Mouse (Mus musculus) midbrain, postnatal 0 days (tissue): ENCODE results near the gene Trp73. TPM values are rescaled to one million over a fixed set of nuclear protein-coding genes. Genes with fewer than 3 reads are reported as not detected.

Experiments
- ATAC-seq: fragments of 200-750 bp; cut with Nextera tagmentation; 2 replicates; pipeline ENCODE4 v1.8.0; 2017; ENCODE audit warnings: moderate number of reproducible peaks, mild to moderate bottlenecking, moderate TSS enrichment, moderate library complexity; ENCODE audit not compliant: low FRiP score
- DNase-seq: peaks from one replicate; pipeline ENCODE4 v3.0.0-alpha.2; 2015; ENCODE audit warnings: low spot score
- H3K27ac ChIP-seq: fragments of 300-500 bp; sonication (generic); 2 replicates; pipeline ENCODE4 v1.5.1; 2014; ENCODE audit warnings: low read depth, mild to moderate bottlenecking, low read length, mixed read lengths
- H3K27me3 ChIP-seq: fragments of 300-500 bp; sonication (generic); 2 replicates; pipeline ENCODE4 v1.6.1; 2014; ENCODE audit warnings: low read length, control low read depth, mixed read lengths; ENCODE audit not compliant: insufficient read depth
- H3K36me3 ChIP-seq: fragments of 300-500 bp; sonication (generic); 2 replicates; pipeline ENCODE4 v1.6.1; 2014; ENCODE audit warnings: low read length, control low read depth, mixed read lengths; ENCODE audit not compliant: insufficient read depth
- H3K4me1 ChIP-seq: fragments of 300-500 bp; sonication (generic); 2 replicates; pipeline ENCODE4 v1.6.1; 2014; ENCODE audit warnings: mild to moderate bottlenecking, control low read depth, antibody characterized with exemption, low read length, mixed read lengths; ENCODE audit not compliant: insufficient read depth
- H3K4me2 ChIP-seq: fragments of 300-500 bp; sonication (generic); 2 replicates; pipeline ENCODE4 v1.6.1; 2014; ENCODE audit warnings: low read depth, mild to moderate bottlenecking, low read length, mixed read lengths; ENCODE audit not compliant: poor library complexity, severe bottlenecking
- H3K4me3 ChIP-seq: fragments of 300-500 bp; sonication (generic); 2 replicates; pipeline ENCODE4 v1.5.1; 2014; ENCODE audit warnings: low read depth, mild to moderate bottlenecking, low read length, moderate library complexity
- H3K9ac ChIP-seq: fragments of 300-500 bp; sonication (generic); replicated peaks from 2 replicates; pipeline ENCODE4 v1.6.1; 2014; ENCODE audit warnings: mild to moderate bottlenecking, low read length, moderate library complexity, mixed read lengths; ENCODE audit not compliant: poor library complexity, severe bottlenecking
- H3K9me3 ChIP-seq: fragments of 300-500 bp; sonication (generic); 2 replicates; pipeline ENCODE4 v1.6.1; 2016; ENCODE audit warnings: low read length, control low read depth
- CTCF ChIP-seq: IDR thresholded peaks from 2 replicates; pipeline ENCODE4 v1.5.1; 2016; ENCODE audit warnings: antibody characterized with exemption, mild to moderate bottlenecking
- WGBS: fragments of 180-500 bp; shearing (Covaris S2); extraction: QIAGEN DNeasy Blood & Tissue Kit; methylation state at CpG from one replicate; pipeline ENCODE4 v1.1.7; 2014; 5-methylcytosine and 5-hydroxymethylcytosine counted together
- polyA plus RNA-seq: library from polyadenylated mRNA; unstranded; fragments of >200 nt; fragmentation: Nextera tagmentation; extraction: Ambion mirVana; gene quantifications from 2 replicates; pipeline ENCODE4 v1.2.1, GENCODE M21; 2015
- total RNA-seq: library from RNA; depleted of rRNA; stranded (reverse); fragments of >200 nt; gene quantifications from 2 replicates; pipeline ENCODE4 v1.2.3, GENCODE M21; 2014

The Trp73 gene
- total and polyA plus RNA-seq, 2 experiments from 2014 or later: 0.49 to 0.52 TPM

DNA sequence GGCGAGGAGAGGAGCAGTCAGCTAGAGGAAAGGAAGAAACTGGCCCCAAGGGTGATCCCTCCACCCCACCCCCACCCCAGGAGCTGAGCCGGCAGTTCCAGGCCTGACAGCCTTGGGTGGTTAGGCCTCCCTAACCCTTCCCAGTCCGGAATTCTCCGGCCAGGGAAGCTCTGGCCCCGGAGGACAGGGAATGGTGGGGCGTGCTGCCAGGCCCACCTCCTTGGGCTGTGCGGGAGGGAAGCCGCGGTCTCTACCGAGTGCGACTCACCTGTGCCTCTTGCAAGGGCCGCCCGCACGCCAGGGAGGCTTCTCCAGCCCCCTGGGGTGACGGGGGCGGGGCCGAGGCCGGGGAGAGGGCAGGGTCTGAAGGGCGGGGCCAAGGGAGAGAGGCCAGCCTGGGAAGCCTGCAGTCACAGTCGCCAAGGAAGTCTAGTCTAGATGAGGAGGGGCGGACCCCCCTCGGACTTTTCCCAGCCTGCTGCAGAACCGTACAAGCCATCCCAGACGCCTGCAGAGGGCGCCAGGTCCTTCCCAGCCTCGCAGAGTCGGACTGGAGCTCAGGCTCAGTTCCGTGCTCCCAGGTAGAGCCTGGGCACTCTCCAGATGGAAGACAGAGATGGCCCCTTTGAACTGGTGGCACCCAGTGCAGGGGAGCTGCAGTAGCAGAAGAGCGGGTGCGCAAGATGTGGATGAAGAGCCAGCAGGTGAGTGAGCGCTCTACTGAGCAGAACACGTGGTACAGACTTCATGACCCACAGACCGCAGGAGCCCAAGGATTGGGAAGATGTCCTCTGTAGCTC, 114.2 kb downstream of the Trp73 start, which contains the start of gene Smim1:
Smim1 (minus strand) TSS at position 590 of the 800 bp plus-strand sequence.
- Histone ChIP-seq H3K4me2 (peak within 1 kb of the TSS; percentile 68), H3K9ac (peak within 1 kb of the TSS; percentile 50), H3K27ac (peak within 1 kb of the TSS; percentile 57; the same call in 1 of the 2 replicates), H3K36me3 (peaks cover 10% of the 10 kb centered on the region), H3K27me3 (0 out of 2 replicates have a peak, but pooled peaks cover 6% of the 10 kb centered on the region), H3K4me1 (peaks cover 5% of the 10 kb centered on the region; the same call in 1 of the 2 replicates), H3K9me3 (no peaks in the 10 kb centered on the region), H3K4me3 (peak within 1 kb of the TSS; percentile 37)
- ATAC-seq (peak; percentile 63), DNase-seq (peak; percentile 75)
- TF ChIP-seq CTCF: peak; percentile 75
- WGBS: 3% methylated on average over 33 of the region's 33 CpGs

DNA sequence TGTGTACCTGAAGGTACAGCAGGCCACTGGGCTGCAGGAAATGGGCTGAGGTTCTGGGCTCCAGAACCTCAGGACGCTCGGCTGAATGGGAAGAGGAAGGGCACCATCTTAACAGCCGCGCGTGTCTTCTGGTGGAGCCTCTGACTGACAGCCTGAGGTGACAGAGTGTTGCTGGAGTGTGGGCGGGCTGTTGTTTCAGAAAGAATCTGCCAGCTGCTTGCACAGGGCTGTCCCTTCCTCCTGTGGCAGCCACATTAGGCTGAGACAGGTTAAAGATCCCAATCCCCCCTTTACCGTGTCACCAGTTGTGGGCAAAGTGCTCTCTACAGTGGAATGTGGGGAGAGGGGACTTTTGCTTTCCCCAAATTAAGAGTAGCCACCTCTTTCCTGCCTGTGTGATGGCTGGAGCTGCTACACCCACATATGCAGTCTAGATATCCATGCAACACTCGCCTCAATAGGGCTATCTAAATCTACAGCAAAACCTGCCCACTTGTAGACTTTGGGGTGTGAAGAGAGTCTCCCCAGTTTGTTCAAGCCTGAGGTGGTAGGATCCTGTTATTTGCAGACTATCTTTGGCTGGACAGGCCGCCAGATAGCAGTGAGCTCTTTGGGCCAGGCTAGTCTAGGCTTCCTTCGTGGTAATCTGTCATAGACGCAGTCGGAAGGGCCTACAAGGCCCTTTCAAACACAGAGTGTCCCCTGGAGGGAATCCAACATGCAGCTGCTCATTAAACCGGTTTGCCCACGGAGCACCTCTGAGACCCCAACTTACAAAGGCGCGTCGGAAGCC, 115.1 kb downstream of the Trp73 start:
- Histone ChIP-seq H3K9me3 (no peaks in the 10 kb centered on the region), H3K4me3 (peak overlapping the region; percentile 37; the same call in 1 of the 2 replicates), H3K36me3 (peaks cover 19% of the 10 kb centered on the region), H3K27me3 (0 out of 2 replicates have a peak, but pooled peaks cover 6% of the 10 kb centered on the region), H3K4me2 (peak overlapping the region; percentile 68), H3K27ac (peak overlapping the region; percentile 57; the same call in 1 of the 2 replicates), H3K9ac (no peak overlapping the region), H3K4me1 (peaks cover 5% of the 10 kb centered on the region; the same call in 1 of the 2 replicates)
- TF ChIP-seq CTCF: no peak
- 38% methylated on average over 17 of the region's 17 CpGs for WGBS
- ATAC-seq: no peak
- DNase-seq: no peak

DNA sequence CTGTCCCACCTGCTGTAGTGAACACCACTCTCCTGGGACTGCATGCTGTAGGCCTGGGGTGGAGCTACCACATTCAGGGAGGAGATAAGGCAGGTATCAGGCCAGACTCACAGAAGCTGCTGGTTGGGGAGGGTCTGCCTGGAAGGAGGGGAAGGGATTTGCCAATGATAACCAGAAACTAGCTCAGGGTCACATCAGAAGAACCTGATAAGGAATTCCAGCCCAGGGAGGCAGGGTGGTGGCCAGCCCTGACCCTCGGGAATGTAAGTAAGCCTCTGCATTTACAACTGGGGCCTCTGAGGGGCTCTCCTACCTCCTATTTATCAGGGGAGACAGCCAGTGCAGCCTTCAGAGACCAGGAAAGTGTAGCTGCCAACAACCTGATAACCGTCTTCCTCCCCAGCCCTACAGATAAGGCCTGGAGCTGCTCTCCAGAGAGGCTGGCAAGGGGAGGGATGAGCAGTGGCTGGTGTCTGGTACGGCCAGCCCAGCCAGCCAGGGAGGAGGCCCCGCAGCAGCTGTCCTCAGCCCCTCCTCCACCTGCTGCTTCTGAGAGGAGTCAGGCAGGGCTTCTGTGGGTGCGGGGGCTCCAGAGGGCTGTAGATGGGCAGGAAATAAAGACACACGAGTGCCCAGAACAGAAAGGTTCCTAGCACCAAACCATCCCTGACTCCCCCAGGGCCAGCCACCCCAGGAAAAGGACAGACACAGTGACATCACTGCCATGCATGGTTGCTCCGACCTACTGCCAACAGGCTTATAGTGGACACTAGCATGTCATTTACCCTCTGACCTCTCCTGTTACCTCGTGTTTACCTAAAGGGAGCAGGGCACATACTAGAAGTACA, 116.0 kb downstream of the Trp73 start:
- ATAC-seq: no peak
- H3K9ac ChIP-seq: no peak overlapping the region
- no peak overlapping the region for H3K4me2 ChIP-seq
- H3K27me3 ChIP-seq: 0 out of 2 replicates have a peak, but pooled peaks cover 6% of the 10 kb centered on the region
- H3K4me1 ChIP-seq: peaks cover 5% of the 10 kb centered on the region; the same call in 1 of the 2 replicates
- WGBS: 34% methylated on average over 8 of the region's 8 CpGs
- H3K27ac ChIP-seq: no peak overlapping the region
- no peaks in the 10 kb centered on the region for H3K9me3 ChIP-seq
- peaks cover 29% of the 10 kb centered on the region for H3K36me3 ChIP-seq
- DNase-seq: no peak
- no peak for TF ChIP-seq CTCF
- no peak overlapping the region for H3K4me3 ChIP-seq

DNA sequence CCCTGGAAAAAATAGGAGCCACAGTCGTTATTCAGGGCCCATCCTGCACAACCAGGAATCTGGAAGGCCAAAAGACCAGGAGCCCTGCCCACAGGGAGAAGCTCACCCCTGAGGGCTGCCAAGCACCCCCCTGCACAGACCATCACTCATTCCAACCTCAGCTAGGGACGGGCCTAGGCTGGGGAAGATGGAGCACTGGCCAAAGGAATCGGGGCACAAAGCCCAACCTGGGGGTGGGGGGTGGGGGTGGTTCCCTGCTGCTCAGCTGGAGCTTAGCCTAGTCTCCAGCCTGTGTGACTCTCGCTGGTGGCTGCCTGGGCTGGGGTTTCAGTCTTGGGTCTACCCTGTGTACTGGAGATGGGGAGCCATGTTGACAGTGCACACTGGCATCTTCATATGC, 117.2 kb downstream of the Trp73 start:
- no peak for TF ChIP-seq CTCF
- Histone ChIP-seq H3K9ac (no peak overlapping the region), H3K4me1 (peaks cover 5% of the 10 kb centered on the region; the same call in 1 of the 2 replicates), H3K9me3 (no peaks in the 10 kb centered on the region), H3K27me3 (0 out of 2 replicates have a peak, but pooled peaks cover 6% of the 10 kb centered on the region), H3K4me3 (no peak overlapping the region), H3K36me3 (peaks cover 39% of the 10 kb centered on the region), H3K27ac (no peak overlapping the region), H3K4me2 (no peak overlapping the region)
- ATAC-seq (no peak), DNase-seq (peak; percentile 24)
- WGBS: 36% methylated on average over 4 of the region's 4 CpGs

DNA sequence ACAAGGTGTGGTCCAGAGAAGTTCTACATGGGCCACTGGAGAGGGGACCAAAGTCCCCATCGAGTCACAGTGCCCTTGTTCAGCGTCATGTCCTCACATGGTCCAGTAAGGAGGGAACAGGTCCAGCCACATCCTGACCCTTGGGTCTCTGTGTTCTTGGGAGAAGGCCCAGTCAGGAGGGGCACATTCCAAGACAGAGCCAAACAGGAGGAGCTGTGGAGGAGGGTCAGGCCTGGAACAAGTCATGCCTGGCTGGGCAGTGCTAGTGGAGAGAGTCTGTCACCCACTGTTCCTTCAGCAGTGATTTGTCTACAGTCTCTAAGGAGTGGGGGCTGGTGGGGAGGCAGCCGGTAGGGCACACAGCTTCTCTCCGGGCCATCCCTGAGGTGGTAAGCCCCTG, 117.6 kb downstream of the Trp73 start:
- Histone ChIP-seq H3K27me3 (0 out of 2 replicates have a peak, but pooled peaks cover 6% of the 10 kb centered on the region), H3K27ac (no peak overlapping the region), H3K4me3 (no peak overlapping the region), H3K4me1 (peaks cover 5% of the 10 kb centered on the region; the same call in 1 of the 2 replicates), H3K9me3 (no peaks in the 10 kb centered on the region), H3K36me3 (peaks cover 41% of the 10 kb centered on the region), H3K4me2 (no peak overlapping the region), H3K9ac (no peak overlapping the region)
- DNase-seq (peak; percentile 14), ATAC-seq (no peak)
- no peak for TF ChIP-seq CTCF
- WGBS: 55% methylated on average over 4 of the region's 4 CpGs
